Mouse (Mus musculus): ENCODE results near the gene Sspn. TPM values are rescaled to one million over a fixed set of nuclear protein-coding genes. Genes with fewer than 3 reads are reported as not detected.
A peak's percentile ranks its signal among the peaks of the same experiment; 100 is the strongest.

Sspn gene
- polyA plus RNA-seq, 1 experiment from 2014 or later, result 13.6 TPM

- Histone ChIP-seq H3K9me3 (no peaks in the 10 kb centered on the region), H3K4me1 (peaks cover 16% of the 10 kb centered on the region), H3K27me3 (no peaks in the 10 kb centered on the region), H3K27ac (no peak overlapping the region), H3K9ac (no peak overlapping the region), H3K4me3 (no peak overlapping the region), H3K36me3 (no peaks in the 10 kb centered on the region), H3K4me2 (no peak overlapping the region)
- WGBS, result 83% methylated on average over 4 of the region's 4 CpGs
- ATAC-seq (ENCODE audit: borderline replicate concordance, extremely low read depth, low FRiP score, low TSS enrichment), result no peak
Measured at GRCm38 (mm10) chr6:145936511-145936910, 5.1 kb downstream of the Sspn start.

GRCm38 (mm10) chr6:145940852-145941251 lies 9.4 kb downstream of the Sspn start:
- H3K9me3 ChIP-seq, result no peaks in the 10 kb centered on the region
- 55% methylated on average over 6 of the region's 6 CpGs for WGBS
- H3K9ac ChIP-seq, result no peak overlapping the region
- H3K27me3 ChIP-seq, result no peaks in the 10 kb centered on the region
- H3K4me2 ChIP-seq, result no peak overlapping the region
- H3K4me3 ChIP-seq, result no peak overlapping the region
- H3K4me1 ChIP-seq, result no peaks in the 10 kb centered on the region
- no peak for ATAC-seq (ENCODE audit: borderline replicate concordance, extremely low read depth, low FRiP score, low TSS enrichment)
- no peak overlapping the region for H3K27ac ChIP-seq
- no peaks in the 10 kb centered on the region for H3K36me3 ChIP-seq

GRCm38 (mm10) chr6:145942263-145942966 lies 11.0 kb downstream of the Sspn start:
- no peak for ATAC-seq (ENCODE audit: borderline replicate concordance, extremely low read depth, low FRiP score, low TSS enrichment)
- WGBS, result 40% methylated on average over 12 of the region's 12 CpGs
- H3K27ac ChIP-seq, result no peak overlapping the region

GRCm38 (mm10) chr6:145943414-145943813 lies 12.0 kb downstream of the Sspn start:
- Histone ChIP-seq H3K36me3 (no peaks in the 10 kb centered on the region), H3K4me1 (peaks cover 15% of the 10 kb centered on the region), H3K4me3 (no peak overlapping the region), H3K4me2 (no peak overlapping the region), H3K9me3 (no peaks in the 10 kb centered on the region), H3K27me3 (no peaks in the 10 kb centered on the region), H3K27ac (no peak overlapping the region), H3K9ac (no peak overlapping the region)
- 46% methylated on average over 3 of the region's 3 CpGs for WGBS
- ATAC-seq (ENCODE audit: borderline replicate concordance, extremely low read depth, low FRiP score, low TSS enrichment), result no peak

More at GRCm38 (mm10) chr6:145942263-145942966, 11.0 kb downstream of the Sspn start:
- no peak overlapping the region for H3K4me3 ChIP-seq
- H3K9ac ChIP-seq, result no peak overlapping the region
- peaks cover 10% of the 10 kb centered on the region for H3K4me1 ChIP-seq
- H3K27me3 ChIP-seq, result no peaks in the 10 kb centered on the region
- no peaks in the 10 kb centered on the region for H3K9me3 ChIP-seq
- no peak overlapping the region for H3K4me2 ChIP-seq
- H3K36me3 ChIP-seq, result no peaks in the 10 kb centered on the region

- no peak overlapping the region for H3K4me2 ChIP-seq
- peaks cover 15% of the 10 kb centered on the region for H3K4me1 ChIP-seq
- no peak overlapping the region for H3K9ac ChIP-seq
- no peaks in the 10 kb centered on the region for H3K36me3 ChIP-seq
- no peak overlapping the region for H3K4me3 ChIP-seq
- no peaks in the 10 kb centered on the region for H3K27me3 ChIP-seq
- 55% methylated on average over 11 of the region's 11 CpGs for WGBS
- peak; percentile 61; the same call in 1 of the 2 replicates for ATAC-seq (ENCODE audit: borderline replicate concordance, extremely low read depth, low FRiP score, low TSS enrichment)
- H3K27ac ChIP-seq, result no peak overlapping the region
- no peaks in the 10 kb centered on the region for H3K9me3 ChIP-seq
Measured at GRCm38 (mm10) chr6:145945700-145946344, 14.4 kb downstream of the Sspn start.

GRCm38 (mm10) chr6:145949049-145949448 lies 17.6 kb downstream of the Sspn start:
- ATAC-seq (ENCODE audit: borderline replicate concordance, extremely low read depth, low FRiP score, low TSS enrichment), result no peak
- no peak overlapping the region for H3K9ac ChIP-seq
- H3K27ac ChIP-seq, result no peak overlapping the region
- H3K4me3 ChIP-seq, result no peak overlapping the region
- H3K36me3 ChIP-seq, result no peaks in the 10 kb centered on the region
- H3K4me1 ChIP-seq, result peaks cover 15% of the 10 kb centered on the region
- no peaks in the 10 kb centered on the region for H3K27me3 ChIP-seq
- H3K4me2 ChIP-seq, result no peak overlapping the region
- no peaks in the 10 kb centered on the region for H3K9me3 ChIP-seq
- 56% methylated on average over 4 of the region's 4 CpGs for WGBS

- no peaks in the 10 kb centered on the region for H3K9me3 ChIP-seq
- H3K4me3 ChIP-seq, result no peak overlapping the region
- no peak overlapping the region for H3K4me2 ChIP-seq
- no peaks in the 10 kb centered on the region for H3K27me3 ChIP-seq
- H3K4me1 ChIP-seq, result peaks cover 15% of the 10 kb centered on the region
- H3K9ac ChIP-seq, result no peak overlapping the region
- no peak for ATAC-seq (ENCODE audit: borderline replicate concordance, extremely low read depth, low FRiP score, low TSS enrichment)
- no peaks in the 10 kb centered on the region for H3K36me3 ChIP-seq
- WGBS, result 72% methylated on average over 5 of the region's 5 CpGs
- H3K27ac ChIP-seq, result no peak overlapping the region
Measured at GRCm38 (mm10) chr6:145950626-145951025, 19.2 kb downstream of the Sspn start.

GRCm38 (mm10) chr6:145952594-145952993 lies 21.2 kb downstream of the Sspn start:
- H3K4me3 ChIP-seq, result no peak overlapping the region
- peaks cover 3% of the 10 kb centered on the region; the same call in 1 of the 2 replicates for H3K4me1 ChIP-seq
- H3K9ac ChIP-seq, result no peak overlapping the region
- H3K9me3 ChIP-seq, result no peaks in the 10 kb centered on the region
- H3K4me2 ChIP-seq, result no peak overlapping the region
- no peak overlapping the region for H3K27ac ChIP-seq
- no peak for ATAC-seq (ENCODE audit: borderline replicate concordance, extremely low read depth, low FRiP score, low TSS enrichment)
- 65% methylated on average over 3 of the region's 3 CpGs for WGBS
- no peaks in the 10 kb centered on the region for H3K36me3 ChIP-seq
- no peaks in the 10 kb centered on the region for H3K27me3 ChIP-seq

- WGBS, result 67% methylated on average over 13 of the region's 13 CpGs
- Histone ChIP-seq H3K27me3 (no peaks in the 10 kb centered on the region), H3K4me1 (no peaks in the 10 kb centered on the region), H3K27ac (no peak overlapping the region), H3K4me2 (no peak overlapping the region), H3K4me3 (no peak overlapping the region), H3K9ac (no peak overlapping the region), H3K9me3 (no peaks in the 10 kb centered on the region), H3K36me3 (no peaks in the 10 kb centered on the region)
- ATAC-seq (ENCODE audit: borderline replicate concordance, extremely low read depth, low FRiP score, low TSS enrichment), result no peak
Measured at GRCm38 (mm10) chr6:145953121-145953896, 21.9 kb downstream of the Sspn start.

- H3K27me3 ChIP-seq, result no peaks in the 10 kb centered on the region
- H3K4me1 ChIP-seq, result no peaks in the 10 kb centered on the region
- H3K4me2 ChIP-seq, result no peak overlapping the region
- H3K9ac ChIP-seq, result no peak overlapping the region
- H3K9me3 ChIP-seq, result no peaks in the 10 kb centered on the region
- no peak for ATAC-seq (ENCODE audit: borderline replicate concordance, extremely low read depth, low FRiP score, low TSS enrichment)
- H3K36me3 ChIP-seq, result no peaks in the 10 kb centered on the region
- H3K27ac ChIP-seq, result no peak overlapping the region
- no peak overlapping the region for H3K4me3 ChIP-seq
- WGBS, result 79% methylated on average over 6 of the region's 6 CpGs
Measured at GRCm38 (mm10) chr6:145957427-145957965, 26.1 kb downstream of the Sspn start.

GRCm38 (mm10) chr6:145958070-145958469 lies 26.6 kb downstream of the Sspn start:
- H3K4me3 ChIP-seq, result no peak overlapping the region
- WGBS, result 31% methylated on average over 5 of the region's 5 CpGs
- no peaks in the 10 kb centered on the region for H3K36me3 ChIP-seq
- ATAC-seq (ENCODE audit: borderline replicate concordance, extremely low read depth, low FRiP score, low TSS enrichment), result no peak
- H3K4me2 ChIP-seq, result no peak overlapping the region
- no peak overlapping the region for H3K27ac ChIP-seq
- no peaks in the 10 kb centered on the region for H3K27me3 ChIP-seq
- no peaks in the 10 kb centered on the region for H3K4me1 ChIP-seq
- H3K9ac ChIP-seq, result no peak overlapping the region
- no peaks in the 10 kb centered on the region for H3K9me3 ChIP-seq

- H3K27ac ChIP-seq, result no peak overlapping the region
- 45% methylated on average over 8 of the region's 8 CpGs for WGBS
- ATAC-seq (ENCODE audit: borderline replicate concordance, extremely low read depth, low FRiP score, low TSS enrichment), result no peak
Measured at GRCm38 (mm10) chr6:145961047-145961446, 29.6 kb downstream of the Sspn start.

More at GRCm38 (mm10) chr6:145961047-145961446, 29.6 kb downstream of the Sspn start:
- no peaks in the 10 kb centered on the region for H3K9me3 ChIP-seq
- H3K4me2 ChIP-seq, result no peak overlapping the region
- no peaks in the 10 kb centered on the region for H3K36me3 ChIP-seq
- H3K4me1 ChIP-seq, result no peaks in the 10 kb centered on the region
- H3K27me3 ChIP-seq, result no peaks in the 10 kb centered on the region
- no peak overlapping the region for H3K4me3 ChIP-seq
- H3K9ac ChIP-seq, result no peak overlapping the region

Measured in lung, embryonic 15.5 days (tissue).